Mouse (Mus musculus) adipocyte (in vitro differentiated cells): ENCODE measurements around the gene Slc30a9.

Source experiments
- DNase-seq: peaks from one replicate; pipeline ENCODE4 v3.0.0-alpha.2; 2016; ENCODE audit warnings: low spot score

Gene Slc30a9

DNA sequence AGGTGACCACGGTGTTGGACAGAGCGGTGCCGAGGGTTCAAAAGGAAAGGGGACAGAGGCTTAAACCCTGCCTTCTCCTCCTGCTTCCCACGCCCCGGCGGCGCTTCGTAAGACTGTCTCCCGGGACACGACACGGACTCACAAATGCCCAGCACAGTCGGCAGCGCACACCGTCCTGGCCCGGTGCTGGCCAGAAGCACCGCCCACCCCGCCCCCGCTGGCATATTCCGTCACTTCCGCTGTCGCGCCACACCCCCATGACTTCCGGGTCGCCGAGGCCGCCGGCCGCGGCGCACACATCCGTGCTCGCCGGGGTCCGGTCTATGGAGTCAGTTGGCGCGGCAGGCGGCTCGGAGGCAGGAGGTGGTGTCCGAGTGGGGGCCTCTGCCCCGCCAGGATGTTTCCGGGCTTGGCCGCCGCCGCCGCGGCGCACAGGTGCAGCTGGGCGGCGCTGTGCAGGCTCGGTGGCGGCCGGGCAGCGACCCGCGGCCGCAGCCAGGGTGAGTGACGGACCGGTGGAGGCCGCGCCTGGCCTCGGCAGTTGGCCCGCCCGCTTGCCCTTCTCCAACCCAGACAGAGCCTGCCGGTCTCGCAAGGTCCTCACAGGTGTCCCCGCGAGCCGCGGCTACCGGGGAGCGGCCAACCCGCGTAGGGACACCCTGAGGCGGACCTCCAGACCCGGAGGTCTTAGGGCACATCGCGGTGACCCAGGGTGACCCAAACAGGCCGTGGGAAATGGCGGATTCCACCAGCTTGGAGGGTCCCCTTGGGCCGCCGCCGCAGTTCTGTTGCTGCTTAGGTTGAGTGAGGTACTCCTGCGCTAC, at the start of gene Slc30a9:
Gene Slc30a9, plus strand, starts transcription at position 258 of the 824 bp plus-strand sequence.
- peak; percentile 93 for DNase-seq

DNA sequence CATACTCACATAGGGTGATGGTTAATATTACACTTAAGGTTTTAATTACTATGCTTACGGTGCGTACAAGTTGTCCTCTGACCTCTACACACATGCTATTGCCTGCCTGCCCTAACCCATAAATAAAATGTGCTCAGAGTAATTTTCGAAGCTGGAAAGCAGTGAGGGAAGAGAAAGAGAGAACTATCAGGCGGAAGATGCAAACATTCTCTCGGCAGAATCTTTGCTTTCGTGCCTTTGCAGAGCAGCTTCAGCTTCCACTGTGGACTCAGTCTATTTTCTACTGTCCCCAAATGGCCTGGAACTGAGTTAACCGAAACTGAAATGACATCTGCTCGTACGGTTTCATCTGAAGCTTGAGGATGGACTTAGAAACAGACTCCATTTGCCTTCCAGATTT, 48.3 kb upstream of the Slc30a9 start:
- no peak for DNase-seq

DNA sequence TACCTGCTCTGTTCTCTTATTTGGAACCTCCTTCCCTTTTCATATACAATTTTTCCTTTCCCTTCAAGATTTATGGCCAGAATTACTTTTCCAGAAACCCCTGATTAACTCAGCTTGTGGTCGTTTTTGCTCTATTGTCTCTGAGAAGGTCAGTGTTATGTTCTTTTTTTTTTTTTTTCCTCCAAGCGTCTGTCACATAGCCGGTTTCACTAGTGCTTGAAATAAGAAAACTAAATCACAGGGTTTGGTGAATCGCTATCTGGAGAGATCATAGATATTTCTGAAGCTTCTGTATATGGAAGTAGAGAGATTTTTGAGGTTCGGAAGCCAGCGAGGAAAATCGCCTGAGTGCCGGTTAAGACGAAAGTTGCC, 46.6 kb upstream of the Slc30a9 start:
- DNase-seq = no peak

DNA sequence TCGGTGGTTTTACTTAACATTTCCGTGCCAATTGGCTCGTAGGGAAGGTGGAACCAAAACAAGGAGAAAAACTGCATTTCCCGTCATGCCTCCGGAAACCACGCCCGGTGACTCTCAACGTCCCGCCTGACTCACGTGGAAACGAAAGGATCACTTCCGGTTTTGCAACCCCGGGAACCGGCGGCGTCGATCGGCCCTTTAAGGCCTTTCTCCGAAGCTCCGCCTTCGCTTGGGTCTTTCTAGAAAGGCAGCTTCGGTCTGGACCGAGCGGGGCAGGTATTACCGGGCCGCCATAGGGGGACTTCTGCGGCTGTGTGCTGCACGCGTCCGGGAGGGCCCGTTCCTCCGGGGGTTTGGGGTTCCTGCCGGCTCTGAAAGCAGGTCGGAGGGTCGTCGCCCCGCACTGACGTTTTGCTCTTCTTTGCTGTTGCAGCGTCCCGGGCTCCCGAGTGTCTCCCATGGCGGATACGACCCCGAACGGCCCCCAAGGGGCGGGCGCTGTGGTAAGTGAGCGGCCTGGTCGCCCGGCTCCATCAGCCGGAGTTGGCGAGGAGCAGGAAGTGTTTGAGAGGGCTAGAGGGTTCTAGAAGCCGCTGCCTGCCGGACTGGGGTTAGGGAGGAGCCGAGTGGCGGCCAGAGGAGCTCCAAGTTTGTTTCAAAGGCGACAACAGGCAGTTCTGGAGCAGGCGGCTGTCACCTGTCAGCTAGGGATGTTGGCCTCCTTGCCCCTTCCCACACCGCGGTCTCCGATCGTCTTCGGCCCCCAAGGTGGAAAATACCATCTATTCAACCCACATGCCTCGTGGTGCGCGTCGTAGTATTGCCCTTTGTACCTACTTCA, 46.0 kb upstream of the Slc30a9 start, which contains the start of gene Tmem33:
Gene Tmem33, plus strand, starts transcription at position 35 of the 841 bp plus-strand sequence.
- peak; percentile 100 for DNase-seq

DNA sequence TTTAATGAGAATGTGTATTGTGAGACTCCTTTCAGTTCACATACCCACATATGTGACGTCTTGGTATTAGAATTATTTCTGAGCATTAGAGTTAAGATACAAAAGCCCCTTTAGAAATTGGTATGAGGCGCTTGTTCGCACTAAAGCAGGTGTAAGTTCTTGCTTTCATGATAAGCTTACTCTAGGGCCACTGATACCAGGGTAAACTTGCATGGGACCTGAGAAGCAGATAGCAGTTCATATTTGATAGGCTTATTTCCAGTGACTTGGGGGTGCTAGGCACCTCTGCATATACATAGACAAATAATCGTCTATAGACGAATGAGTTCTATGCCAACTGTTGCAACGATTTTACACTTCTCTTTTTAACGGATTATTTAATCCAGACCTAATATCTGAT, 43.8 kb upstream of the Slc30a9 start:
- no peak for DNase-seq

DNA sequence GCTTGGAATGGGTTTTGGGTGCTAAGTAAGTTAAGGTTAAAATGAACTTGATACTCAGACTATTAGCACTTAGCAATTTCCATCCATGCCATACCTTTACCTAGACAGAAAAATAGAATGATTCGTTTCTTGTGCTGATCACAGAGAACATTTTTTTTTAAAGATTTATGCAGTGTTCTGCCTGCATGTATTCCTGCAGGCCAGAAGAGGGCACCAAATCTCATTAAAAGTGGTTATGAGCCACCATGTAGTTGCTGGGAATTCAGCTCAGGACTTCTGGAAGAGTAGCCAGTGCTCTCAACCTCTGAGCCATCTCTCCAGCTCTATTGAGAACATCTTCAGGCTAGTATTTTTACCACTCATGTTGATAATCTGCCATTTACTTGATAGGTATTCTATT, 40.6 kb upstream of the Slc30a9 start:
- DNase-seq = peak; percentile 30

DNA sequence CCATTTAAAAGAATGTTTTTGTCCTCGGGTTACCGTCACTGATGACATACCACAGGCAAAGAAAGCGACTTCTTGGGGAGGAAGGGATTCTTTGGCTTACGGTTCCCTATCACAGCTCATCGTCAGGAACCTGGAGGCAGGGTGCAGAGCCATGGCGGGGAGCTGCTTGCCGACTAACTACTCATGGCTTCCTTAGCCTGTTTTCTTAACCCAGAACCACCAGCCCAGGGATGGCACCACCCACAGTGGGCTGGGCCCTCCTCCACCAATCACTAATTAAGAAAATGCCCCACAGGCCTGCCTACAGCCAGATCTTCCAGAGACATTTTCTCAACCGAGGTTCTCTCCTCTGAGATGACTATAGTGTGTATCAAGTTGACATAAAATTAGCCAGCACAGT, 37.4 kb upstream of the Slc30a9 start:
- DNase-seq = no peak

DNA sequence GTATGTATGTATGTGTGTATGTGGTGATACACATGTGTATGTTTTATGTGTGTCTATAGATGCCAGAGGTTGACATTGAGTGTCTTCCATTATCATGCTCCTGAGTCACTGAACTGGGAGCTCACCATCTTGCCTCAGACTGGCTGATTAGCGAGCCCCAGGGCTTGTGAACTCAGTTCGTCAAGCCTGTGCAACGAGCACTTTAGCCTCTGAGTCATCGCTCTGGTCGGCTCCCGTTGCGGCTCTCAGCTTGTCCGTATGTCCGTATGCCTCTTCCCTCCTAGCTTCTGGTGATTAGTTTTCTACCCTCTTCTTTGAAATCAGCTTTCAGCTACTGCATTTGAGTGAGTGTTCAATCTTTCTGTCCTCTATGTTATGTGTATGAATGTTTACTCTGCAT, 27.3 kb upstream of the Slc30a9 start:
- no peak for DNase-seq

DNA sequence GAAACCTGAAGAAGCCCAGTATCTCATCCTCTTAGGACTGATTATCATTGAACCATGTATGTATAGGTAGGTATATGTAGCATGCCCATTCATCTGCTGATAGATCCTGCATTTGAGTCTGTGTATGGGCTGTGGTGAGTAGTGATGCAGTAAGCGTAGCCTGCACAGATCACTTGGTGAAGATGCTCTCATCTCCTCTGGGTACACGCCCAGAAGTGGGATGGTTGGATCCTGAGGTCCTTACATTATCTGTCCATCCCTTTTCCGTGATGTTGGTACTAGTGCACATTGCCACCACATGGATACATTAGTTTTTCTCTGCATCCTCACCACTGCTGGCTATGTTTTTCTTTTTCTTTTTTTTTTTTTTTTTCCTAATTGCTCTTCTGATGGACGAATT, 26.9 kb upstream of the Slc30a9 start:
- DNase-seq = no peak

DNA sequence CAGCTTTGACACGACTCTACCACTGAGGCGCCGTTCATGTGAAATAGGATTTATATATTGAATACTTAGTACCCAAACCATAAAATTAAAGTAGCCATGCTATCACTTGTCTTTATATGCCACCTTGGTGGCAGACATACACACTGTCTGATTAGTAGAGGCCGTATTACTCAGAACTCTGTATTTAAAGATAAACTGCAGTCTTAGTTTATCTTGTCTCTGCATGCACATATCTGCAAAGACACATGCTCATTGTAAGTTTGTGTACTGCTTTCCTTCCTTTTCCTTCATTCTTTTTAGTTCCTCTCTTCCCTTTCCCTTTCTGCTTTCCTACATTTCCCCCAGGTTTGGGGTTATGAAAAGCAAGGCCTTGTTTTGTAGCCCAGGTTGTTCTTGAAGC, 26.4 kb upstream of the Slc30a9 start:
- DNase-seq = no peak

DNA sequence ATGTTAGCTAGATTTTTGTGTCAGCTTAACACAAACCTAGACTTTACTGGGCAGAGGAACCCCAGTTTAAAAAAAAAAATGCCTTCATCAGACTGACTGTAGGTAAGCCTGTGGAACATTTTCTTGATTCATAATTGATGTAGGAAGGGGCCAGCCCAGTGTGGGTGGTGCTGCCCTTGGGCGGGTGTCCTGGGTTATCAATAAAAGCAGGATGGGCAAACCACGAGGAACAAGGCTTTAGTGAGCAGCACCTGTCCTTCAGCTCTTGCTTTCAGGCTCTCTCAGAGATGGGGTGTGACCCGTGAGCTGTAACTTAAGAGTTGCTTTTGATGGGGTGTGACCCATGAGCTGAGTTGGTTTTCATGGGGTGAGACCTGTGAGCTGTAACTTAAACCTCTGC, 11.7 kb upstream of the Slc30a9 start:
- no peak for DNase-seq

DNA sequence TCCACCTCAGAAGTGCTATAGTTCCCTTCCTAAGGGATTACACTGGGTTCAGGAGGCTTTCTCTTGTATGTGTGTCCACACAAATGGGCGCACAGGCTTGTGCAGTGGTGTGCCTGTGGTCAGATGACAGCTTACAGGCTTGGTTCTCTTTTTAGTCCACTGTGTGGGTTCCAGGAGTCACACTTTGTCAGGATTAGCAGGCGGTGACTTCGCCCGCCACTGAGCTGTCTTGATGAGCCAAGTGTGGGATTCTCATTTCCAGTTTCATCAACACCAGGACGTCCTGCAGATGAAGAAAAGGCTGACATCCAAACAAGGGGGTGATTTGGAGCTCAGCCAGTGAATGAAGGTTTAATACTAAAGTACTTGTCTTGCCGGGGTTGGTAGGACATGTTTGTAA, 11.1 kb upstream of the Slc30a9 start:
- DNase-seq = no peak

DNA sequence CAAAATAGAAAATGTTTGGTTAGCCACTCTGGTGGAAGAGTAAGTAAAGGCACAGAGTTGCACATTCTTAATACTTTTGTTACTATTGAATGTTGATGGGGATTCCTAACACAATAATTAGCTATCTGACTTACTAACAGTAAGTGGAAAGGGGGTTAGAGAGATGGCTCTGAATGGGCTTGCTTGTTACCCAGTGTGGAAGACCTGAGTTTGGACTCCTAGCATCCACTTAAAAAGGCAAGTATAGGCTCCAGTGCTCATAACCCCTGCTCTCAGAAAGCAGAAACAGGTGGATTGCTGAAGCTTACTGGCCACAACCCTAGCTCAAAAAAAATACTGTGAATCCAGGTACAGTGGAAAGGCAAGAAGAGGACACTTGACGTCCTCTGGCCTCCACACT, 10.6 kb upstream of the Slc30a9 start:
- no peak for DNase-seq

DNA sequence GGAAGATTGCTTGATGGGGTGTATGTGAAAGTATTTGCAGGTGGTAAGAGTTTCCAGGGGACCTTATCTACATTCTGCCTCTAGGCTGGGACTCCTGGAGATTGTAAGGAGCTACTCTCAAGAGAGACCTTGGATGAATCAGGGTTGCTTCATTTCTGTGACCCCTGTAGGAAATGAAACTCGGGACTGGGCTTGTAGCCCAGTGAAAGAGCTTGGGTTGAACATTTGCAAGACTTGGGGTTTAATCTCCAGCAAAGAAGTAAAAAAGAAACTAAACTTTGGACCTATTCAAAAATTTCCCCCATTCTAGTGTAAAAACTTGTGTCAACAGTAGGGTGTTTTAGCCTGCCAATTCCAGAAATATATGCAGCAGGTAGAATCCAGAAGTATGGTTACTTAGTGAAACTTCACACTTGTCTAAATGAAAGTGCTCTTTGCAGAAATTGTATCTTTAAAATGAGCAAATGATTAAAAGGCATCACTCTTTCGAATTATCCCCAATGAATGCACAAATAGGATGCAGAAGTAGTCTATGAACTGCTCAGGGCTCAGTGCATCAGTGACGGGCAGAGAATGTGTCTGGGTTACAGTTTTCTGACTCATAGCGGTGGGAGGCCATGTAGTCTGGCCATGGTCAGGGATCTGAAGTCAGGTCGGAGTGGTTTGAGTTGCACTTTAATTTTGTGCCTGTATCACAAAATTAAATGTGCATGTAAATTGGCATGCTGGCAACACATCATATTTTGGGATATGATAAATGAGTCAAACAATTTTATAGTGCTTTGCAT, 9.5 kb upstream of the Slc30a9 start:
- peak; percentile 68 for DNase-seq

DNA sequence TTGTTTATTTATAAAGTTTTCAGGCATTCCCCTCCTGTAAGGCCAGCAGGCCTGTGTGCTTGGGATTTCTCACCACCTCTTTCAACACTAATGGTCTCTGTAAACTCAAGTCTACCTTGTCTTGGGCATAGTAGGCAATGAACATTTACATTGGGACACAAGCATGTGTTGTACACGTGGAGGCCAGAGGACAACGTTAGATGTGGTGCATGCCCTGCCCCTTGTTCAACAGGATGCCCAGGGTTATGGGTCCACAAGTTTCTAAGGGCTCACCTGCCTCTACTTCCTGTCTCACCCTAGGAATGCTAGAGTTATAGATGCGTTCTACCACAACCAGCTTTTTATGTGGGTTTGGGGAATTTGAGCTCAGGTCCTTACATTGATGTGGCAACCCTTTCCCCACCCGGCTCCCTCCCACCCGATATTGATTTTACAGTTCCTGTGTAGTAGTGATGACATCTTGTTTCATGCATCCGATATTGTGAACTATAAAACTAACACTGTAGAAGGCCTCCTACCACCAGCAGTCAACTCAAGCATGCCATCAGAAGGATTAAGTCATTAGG, 6.8 kb upstream of the Slc30a9 start:
- no peak for DNase-seq

DNA sequence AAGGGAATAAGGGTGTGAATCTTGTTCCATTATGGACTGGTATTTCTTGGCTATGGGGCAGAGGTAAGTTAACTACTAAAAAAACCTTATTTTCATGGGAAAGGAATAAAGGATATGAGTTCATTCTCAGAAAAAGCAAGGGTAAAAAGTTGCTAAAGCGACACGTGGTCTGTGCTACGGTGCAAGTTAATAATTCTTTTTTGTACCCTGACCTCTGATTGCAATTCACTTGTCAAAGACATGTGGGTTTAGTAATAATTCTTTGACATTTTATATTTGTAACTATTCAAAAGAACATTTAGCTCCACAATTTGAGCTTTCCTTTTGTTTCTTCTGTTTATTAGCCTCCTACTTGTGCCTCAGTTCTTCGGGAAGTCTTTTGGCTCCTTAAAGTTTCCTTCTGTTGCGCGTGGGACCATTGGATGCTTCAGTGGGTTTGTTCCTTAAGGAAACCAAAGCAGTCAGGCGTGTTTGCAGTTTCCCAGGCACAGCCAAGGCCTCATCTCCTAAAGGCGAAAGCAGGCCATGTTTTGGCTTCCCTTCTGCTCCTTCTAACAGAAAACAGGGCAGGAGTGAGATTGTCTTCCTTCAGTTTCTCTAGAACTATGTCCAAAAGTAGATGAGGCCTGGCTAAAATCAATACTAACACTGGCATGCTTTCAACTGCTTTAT, 5.7 kb upstream of the Slc30a9 start:
- no peak for DNase-seq

DNA sequence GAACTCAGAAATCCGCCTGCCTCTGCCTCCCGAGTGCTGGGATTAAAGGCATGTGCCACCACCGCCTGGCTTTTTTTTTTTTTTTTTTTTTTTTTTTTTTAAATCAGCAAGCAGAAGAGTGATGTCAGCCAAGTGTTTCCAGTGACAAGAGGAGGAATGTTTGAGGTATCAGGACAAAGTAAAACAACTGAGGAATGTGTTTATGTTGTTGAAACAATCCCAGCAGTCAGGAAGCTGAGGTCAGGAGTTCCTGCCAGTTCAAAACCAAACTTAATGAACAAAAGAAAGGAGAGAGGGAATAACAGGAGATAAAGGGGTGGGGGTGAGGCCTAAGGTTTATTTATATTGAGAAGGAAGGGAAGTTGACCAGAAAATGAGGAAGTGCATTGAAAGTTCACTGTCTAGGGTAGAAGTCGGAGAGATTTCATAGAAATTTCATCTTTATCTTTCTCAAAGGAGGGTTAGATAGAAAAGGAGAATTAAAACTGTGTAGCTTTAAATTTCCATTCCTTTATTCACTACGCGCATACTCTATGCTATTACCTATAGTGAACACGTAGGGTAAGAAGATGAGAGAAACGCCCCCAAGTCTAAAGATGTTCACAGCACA, 4.9 kb upstream of the Slc30a9 start:
- DNase-seq = no peak

DNA sequence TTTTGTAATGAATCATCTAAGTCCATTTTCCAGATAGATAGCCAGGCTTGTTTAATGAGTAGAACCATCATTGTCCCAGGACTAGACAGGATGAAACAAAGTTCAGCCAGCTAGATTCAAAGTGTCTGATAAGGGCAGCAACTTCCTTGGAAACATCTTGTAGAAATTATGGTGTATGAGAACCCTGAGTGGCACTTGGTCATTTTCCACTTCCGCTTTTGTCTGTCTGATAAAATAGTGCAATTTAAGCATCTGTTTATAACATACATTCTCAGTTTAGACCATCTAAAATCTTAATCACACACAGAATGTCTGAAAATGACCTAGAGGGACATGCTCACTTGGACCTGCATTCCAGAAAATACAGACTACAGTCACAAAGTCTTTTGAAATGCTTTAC, 2.9 kb upstream of the Slc30a9 start:
- no peak for DNase-seq

DNA sequence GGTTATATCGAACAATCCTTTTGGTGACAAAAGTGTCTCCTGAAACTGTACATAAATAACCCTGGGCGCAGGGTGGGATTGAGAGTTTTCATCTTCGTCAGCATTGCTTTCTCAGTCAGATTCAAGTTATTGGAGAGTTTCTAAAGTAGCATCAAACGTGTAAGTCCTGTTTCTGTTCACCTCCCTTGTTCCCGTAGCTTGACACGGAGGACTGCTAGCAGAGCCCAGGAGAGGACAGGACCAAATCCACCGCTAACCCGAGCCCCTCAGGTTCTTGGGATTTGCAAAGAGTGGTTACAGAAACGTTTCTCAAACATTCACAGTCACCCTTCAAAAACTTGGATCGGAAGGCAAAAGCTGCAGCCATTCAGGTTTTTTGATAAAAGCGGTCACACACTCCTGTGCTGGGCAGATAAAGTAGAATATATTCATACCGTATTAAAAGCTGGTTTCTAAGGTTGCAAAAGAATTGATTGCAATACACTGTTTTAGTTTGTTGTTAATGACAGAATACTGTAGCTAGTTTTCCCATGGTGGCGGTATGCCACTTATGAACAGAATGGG, 986 bp downstream of the Slc30a9 start:
- DNase-seq = no peak

DNA sequence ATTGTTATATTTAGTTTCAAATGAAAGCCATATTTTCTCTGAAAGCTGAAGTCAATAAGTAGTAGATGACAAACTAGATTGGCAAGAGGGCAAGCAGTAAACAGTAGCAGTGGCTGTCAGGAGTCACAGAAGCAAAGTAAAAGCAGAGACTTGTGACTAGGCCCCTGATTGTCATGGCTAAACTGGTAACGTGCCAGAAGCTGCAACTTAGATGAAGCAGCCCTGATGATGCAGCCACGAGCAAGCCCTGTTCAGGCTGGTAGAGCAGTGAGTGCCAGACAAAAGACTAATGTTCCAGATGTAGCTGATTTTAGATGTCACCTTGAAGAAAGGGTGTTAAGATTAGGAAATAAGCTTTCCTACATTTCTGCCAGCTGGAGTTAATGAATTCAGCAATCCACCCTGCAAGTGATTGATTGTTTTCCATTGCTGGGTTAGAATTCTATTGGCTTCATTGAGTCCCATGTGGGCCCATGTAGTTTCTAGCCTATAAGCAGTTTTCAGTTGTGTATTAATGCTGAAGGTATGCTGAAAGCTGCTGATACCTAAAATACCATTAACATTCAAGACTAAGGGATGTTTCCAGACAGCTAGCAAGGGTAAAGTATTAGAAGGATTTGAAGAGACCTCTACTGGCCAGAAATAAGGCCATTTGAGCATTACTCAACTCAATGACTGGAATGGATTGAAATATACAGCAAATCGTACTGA, 5.2 kb downstream of the Slc30a9 start:
- peak; percentile 53 for DNase-seq
